Mouse (Mus musculus) kidney, postnatal 4 days (tissue): ENCODE measurements around the gene Ago3.

Experiments
- DNase-seq, 2 experiments: peaks; one replicate each; pipeline ENCODE4 v3.0.0; 2021; ENCODE audit warnings: mixed read lengths in 2 of 2

The Ago3 gene

DNA sequence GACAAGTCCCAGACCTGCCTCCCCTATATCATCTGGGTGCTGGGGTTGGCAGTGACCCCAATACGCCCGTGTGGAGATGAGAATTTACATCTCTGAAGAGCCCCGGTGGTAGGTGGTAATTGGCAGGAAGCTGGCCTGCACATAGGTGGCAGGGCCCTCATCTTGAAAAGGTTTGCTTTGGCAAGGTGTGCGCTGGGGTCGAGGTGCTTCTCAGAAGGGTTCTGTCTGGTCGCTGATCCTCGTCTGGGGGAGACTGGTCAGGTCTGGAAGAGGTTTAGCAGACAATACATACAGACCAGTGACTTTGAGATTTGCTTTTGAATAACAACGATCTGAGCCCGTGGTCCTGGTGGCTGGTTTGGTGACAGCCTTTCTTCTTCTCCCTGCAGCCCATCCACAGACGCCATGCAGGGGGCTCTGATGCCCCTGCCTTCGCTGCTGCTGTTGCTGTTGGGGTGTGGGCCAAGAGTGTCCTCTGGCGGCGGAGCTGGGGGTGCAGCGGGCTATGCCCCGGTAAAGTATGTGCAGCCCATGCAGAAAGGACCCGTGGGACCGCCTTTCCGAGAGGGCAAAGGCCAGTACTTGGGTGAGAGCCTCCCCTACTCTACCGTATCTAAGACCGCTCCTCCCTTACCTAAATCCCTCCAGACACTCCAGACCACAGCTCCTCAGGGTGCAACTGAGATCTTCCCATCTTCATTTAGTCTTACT, 120.0 kb downstream of the Ago3 start:
- DNase-seq: peak; percentile 59 to 70

- no peak for DNase-seq
Observed at GRCm38 (mm10) chr4:126306827-126307226, 122.5 kb downstream of the Ago3 start.

- DNase-seq: no peak
Observed at GRCm38 (mm10) chr4:126306058-126306457, 123.3 kb downstream of the Ago3 start.

DNA sequence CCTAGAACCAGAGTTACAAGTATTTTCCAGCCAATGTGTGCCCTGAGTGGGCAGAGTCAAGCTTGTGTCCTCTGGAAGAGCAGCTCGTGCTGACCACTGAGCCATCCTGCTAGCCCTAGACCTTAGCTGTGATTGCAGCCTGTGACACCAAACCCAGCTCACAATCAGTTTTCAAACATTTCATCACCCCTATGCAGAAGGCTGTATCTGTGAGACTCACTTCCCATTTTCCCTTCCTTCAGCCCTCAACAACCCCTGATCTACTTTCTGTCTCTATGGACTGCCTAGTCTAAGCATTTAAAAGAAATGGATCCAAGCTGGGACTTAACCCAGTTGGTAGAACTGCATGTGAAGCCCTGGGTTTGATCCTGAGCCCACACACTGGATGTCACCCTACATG, 123.9 kb downstream of the Ago3 start:
- DNase-seq: no peak

GRCm38 (mm10) chr4:126303877-126304276, 125.5 kb downstream of the Ago3 start:
- DNase-seq: no peak

DNA sequence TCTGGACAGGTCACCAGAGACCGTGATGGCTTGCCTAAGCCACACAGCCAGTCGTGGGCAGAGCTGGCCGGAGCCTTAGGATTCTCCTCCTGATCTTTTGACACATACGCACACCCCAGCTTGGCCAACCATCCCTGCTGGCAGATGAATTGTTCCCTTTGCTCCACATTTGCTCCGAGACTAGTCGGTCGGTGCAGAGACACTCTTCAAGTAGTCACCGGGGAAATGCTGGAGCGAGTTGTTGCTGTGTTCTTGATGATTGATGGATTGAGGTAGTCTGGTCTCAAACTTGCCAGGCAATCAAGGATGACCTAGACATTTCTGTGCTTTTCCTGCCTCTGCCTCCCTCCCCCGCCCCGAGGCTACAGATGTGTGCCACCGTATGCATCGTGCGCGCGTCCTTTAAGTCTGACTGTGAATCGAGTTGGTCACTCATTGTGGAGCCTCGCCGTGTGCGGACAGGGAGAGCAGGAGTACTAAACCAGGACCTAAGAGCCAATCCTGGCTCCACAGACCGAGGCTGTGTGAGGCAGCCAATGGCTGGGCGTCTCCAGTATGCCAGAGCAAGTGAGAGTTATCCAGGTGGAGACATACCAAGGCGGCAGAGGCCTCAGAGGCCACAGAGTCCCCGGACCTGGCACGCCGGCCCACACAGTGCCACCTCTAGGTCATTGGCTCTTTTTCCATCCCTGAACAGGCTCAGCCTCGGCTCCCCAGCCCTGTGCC, 127.6 kb downstream of the Ago3 start:
- DNase-seq: peak in 1 of 2 experiments; percentile 54

DNA sequence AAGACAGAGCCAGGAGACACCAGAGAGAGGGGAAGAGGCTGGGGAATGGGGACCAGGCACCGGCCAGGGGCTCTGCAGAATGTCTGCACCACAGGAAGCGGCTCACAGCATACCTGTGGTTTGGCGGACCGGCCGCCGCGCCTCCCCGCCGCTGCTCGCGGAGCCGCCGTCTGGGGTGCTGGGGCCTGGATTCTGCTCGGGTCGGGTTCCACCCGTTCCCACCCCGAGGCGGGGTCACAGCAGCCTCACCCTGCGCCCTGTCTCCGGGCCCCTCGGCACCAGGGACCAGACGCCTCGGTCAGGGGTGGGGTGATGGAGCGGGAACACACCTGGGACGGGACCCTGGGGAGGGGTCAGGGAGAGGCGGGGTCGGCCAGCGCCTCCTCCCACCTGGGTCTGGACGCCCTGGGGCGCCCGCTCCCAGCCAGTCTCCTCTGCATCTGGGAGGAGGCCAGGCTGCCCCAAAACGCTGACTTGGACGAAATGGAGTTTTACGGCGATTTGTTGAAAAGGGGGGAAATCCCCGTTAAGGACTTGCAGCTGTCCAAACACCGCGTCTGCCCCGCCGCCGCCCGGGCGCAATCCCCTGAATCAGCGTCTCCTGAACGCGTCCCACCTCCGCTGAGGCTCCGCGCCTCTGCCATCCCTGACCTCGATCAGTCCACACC, 128.3 kb downstream of the Ago3 start:
- DNase-seq: peak in 1 of 2 experiments; percentile 61

DNA sequence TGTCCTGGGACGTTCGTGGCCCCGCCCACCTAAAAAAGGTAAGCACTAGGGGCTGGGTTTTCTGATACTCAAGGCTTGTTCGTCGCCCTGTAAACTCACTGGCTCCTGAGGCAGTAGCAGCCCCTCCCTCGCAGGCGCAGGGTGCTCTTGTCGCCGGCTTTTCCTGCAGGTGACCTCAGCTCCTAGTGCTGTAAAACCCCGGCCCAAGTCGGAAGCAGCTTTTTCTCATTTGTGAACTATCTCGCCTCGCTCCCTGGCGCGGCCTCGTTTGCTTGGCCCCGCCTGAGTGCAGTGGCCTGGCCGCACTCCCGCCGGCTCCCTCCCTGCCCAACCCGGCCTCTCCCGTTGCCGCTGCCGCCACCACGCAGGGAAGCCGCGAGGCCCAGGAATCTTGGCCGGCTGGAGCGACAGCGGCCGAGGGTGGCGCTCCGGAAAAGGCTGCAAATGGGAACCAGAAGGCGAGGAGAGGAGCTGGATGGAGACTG, 132.7 kb downstream of the Ago3 start:
- peak; percentile 82 to 88 for DNase-seq

GRCm38 (mm10) chr4:126295937-126296336, 133.4 kb downstream of the Ago3 start:
- DNase-seq: no peak

GRCm38 (mm10) chr4:126295152-126295551, 134.2 kb downstream of the Ago3 start:
- no peak for DNase-seq

- no peak for DNase-seq
Observed at GRCm38 (mm10) chr4:126291196-126291595, 138.2 kb downstream of the Ago3 start.

DNA sequence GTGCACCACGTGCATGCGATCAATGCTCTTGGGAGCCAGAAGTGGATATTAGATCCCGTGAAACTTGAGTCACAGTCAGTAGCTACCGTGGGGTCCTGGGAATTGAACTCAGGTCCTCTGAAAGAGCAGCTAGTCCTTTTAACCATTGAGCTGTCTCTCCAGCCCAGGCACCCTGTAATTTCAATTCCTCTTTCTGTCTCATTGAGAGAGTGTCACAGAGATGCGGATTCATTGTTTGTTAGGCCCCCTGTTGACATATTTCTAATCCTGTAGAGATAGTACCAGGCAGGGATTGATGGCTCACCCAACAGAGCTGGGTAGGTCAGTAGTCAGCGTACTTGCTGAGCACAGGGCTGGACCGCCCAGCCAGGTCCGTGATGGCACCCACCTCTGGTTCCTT, 139.0 kb downstream of the Ago3 start:
- no peak for DNase-seq

GRCm38 (mm10) chr4:126288085-126288666, 141.2 kb downstream of the Ago3 start:
- peak; percentile 53 to 57 for DNase-seq

- peak; percentile 47 to 64 for DNase-seq
Observed at GRCm38 (mm10) chr4:126287302-126287995, 141.9 kb downstream of the Ago3 start.

GRCm38 (mm10) chr4:126286492-126286891, 142.9 kb downstream of the Ago3 start, which contains the start of gene Col8a2:
Col8a2 (plus strand) TSS chr4:126286793.
- peak; percentile 66 to 73 for DNase-seq

DNA sequence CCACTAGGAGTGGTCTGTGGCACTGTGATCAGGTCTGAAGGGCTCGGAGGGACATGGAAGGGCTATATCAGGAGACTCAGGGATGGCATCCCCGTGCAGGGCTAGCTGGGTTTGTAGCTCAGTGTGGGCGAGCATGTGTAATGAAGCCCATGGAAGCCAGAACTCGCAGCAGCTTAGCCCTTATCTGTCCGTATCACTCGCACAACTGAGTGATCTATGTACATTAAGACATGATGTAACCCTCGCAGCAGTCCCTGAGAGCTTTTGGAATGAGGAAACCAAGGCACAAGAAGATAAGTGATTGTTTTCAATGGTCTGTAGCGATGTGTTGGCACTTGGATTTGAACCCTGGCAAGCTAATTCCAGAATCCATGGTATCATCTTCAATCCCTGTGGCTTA, 145.8 kb downstream of the Ago3 start:
- no peak for DNase-seq

GRCm38 (mm10) chr4:126281706-126282105, 147.7 kb downstream of the Ago3 start:
- no peak for DNase-seq
